Mouse (Mus musculus): Measurements from ENCODE around the gene Ist1. TPM values are rescaled to one million over a fixed set of nuclear protein-coding genes. Genes with fewer than 3 reads are reported as not detected.

Ist1 gene
- polyA plus RNA-seq, 1 experiment from 2014 or later, result 182 TPM

DNA sequence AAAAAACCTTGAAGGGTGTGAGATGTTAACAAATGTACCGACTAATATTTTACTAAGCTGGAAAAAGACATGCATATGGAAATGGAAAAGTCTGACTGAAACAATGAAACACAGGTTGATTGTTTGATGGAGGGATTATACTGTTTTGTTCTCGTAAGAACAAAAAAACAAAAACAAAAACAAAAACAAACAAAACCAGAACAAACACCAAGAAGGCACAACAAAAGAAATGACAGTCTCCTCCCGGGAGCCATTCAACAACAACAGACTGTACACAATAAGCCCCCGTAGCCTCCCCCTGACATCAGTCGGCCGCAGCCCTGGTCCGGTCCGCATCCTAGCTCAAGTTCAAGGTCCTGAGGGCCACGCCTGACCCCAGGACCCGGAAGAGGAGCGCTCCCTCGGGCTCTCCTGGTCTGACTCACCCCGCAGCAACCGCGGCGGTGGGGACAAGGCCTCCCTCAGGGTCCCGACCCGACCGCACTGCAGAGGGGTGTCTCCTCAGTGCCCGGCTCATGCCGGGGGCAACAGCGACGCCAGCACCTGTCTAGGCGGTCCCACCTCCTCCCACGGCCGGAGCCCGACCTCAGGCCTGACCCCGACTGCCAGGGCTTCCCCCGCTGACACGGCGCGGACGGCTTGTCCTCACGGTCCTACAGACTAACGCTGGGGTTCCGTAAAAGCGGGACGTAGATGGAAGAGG, 466 bp downstream of the Ist1 start:
- Histone ChIP-seq H3K27me3 (ENCODE audit: control insufficient read depth, insufficient read depth, low read length) (no peaks in the 10 kb centered on the region), H3K27ac (ENCODE audit: low read depth, low read length) (peak overlapping the region; percentile 40), H3K36me3 (ENCODE audit: control insufficient read depth, insufficient read depth, low read length) (no peaks in the 10 kb centered on the region), H3K9me3 (ENCODE audit: control insufficient read depth, low read length) (no peaks in the 10 kb centered on the region), H3K4me3 (ENCODE audit: low read depth, low read length) (peak overlapping the region; percentile 99), H3K9ac (ENCODE audit: low read length) (peak overlapping the region; percentile 95), H3K4me1 (ENCODE audit: control insufficient read depth, insufficient read depth, low read length) (peaks cover 17% of the 10 kb centered on the region), H3K4me2 (peak overlapping the region; percentile 85)
- under 1% methylated on average over 38 of the region's 38 CpGs for WGBS
- no peak for DNase-seq (ENCODE audit: low spot score, missing footprints)
- peak; percentile 78 for ATAC-seq (ENCODE audit: low FRiP score)

DNA sequence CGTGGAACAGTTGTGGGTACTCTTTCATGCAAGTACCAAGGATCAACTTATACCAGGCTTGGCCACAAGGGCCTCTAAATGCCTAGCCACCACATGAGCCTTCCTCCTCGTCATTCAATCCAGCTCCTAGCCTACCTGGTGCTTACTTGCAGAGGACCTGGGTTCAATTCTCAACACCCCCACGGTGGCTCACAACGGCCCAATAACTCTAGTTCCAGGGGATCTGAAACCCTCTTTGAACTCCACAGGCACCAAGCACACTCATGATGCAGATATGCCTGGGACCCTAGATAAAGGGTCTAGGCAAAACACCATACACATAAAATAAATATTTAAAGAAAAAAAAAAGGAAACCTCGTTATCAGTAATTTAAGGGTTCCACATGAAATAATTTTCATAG, 1.3 kb downstream of the Ist1 start:
- H3K36me3 ChIP-seq (ENCODE audit: control insufficient read depth, insufficient read depth, low read length), result no peaks in the 10 kb centered on the region
- no peak overlapping the region for H3K27ac ChIP-seq (ENCODE audit: low read depth, low read length)
- no peaks in the 10 kb centered on the region for H3K27me3 ChIP-seq (ENCODE audit: control insufficient read depth, insufficient read depth, low read length)
- 60% methylated on average over 5 of the region's 5 CpGs for WGBS
- ATAC-seq (ENCODE audit: low FRiP score) (no peak), DNase-seq (ENCODE audit: low spot score, missing footprints) (peak; percentile 86)
- no peaks in the 10 kb centered on the region for H3K9me3 ChIP-seq (ENCODE audit: control insufficient read depth, low read length)
- no peak overlapping the region for H3K9ac ChIP-seq (ENCODE audit: low read length)
- H3K4me2 ChIP-seq, result peak overlapping the region; percentile 85
- H3K4me3 ChIP-seq (ENCODE audit: low read depth, low read length), result peak overlapping the region; percentile 99
- H3K4me1 ChIP-seq (ENCODE audit: control insufficient read depth, insufficient read depth, low read length), result peaks cover 17% of the 10 kb centered on the region

- Histone ChIP-seq H3K27me3 (ENCODE audit: control insufficient read depth, insufficient read depth, low read length) (no peaks in the 10 kb centered on the region), H3K27ac (ENCODE audit: low read depth, low read length) (no peak overlapping the region), H3K4me2 (no peak overlapping the region), H3K4me3 (ENCODE audit: low read depth, low read length) (no peak overlapping the region), H3K9me3 (ENCODE audit: control insufficient read depth, low read length) (no peaks in the 10 kb centered on the region), H3K4me1 (ENCODE audit: control insufficient read depth, insufficient read depth, low read length) (peaks cover 13% of the 10 kb centered on the region), H3K36me3 (ENCODE audit: control insufficient read depth, insufficient read depth, low read length) (peaks cover 7% of the 10 kb centered on the region), H3K9ac (ENCODE audit: low read length) (no peak overlapping the region)
- DNase-seq (ENCODE audit: low spot score, missing footprints) (no peak), ATAC-seq (ENCODE audit: low FRiP score) (no peak)
- 92% methylated on average over 5 of the region's 5 CpGs for WGBS
Observed at GRCm38 (mm10) chr8:109687248-109687647, 5.8 kb downstream of the Ist1 start.

- Histone ChIP-seq H3K36me3 (ENCODE audit: control insufficient read depth, insufficient read depth, low read length) (peaks cover 27% of the 10 kb centered on the region), H3K4me1 (ENCODE audit: control insufficient read depth, insufficient read depth, low read length) (no peaks in the 10 kb centered on the region), H3K27ac (ENCODE audit: low read depth, low read length) (no peak overlapping the region), H3K27me3 (ENCODE audit: control insufficient read depth, insufficient read depth, low read length) (no peaks in the 10 kb centered on the region), H3K9ac (ENCODE audit: low read length) (no peak overlapping the region), H3K9me3 (ENCODE audit: control insufficient read depth, low read length) (no peaks in the 10 kb centered on the region), H3K4me2 (no peak overlapping the region), H3K4me3 (ENCODE audit: low read depth, low read length) (no peak overlapping the region)
- no peak for ATAC-seq (ENCODE audit: low FRiP score)
- DNase-seq (ENCODE audit: low spot score, missing footprints), result no peak
- 92% methylated on average over 5 of the region's 5 CpGs for whole genome bisulfite sequencing
Observed at GRCm38 (mm10) chr8:109682120-109682519, 10.9 kb downstream of the Ist1 start.

- DNase-seq (ENCODE audit: low spot score, missing footprints), result no peak
- WGBS, result 88% methylated on average over 3 of the region's 3 CpGs
- H3K4me3 ChIP-seq (ENCODE audit: low read depth, low read length), result no peak overlapping the region
- no peak overlapping the region for H3K4me2 ChIP-seq
- no peaks in the 10 kb centered on the region for H3K4me1 ChIP-seq (ENCODE audit: control insufficient read depth, insufficient read depth, low read length)
- ATAC-seq (ENCODE audit: low FRiP score), result no peak
- H3K9ac ChIP-seq (ENCODE audit: low read length), result no peak overlapping the region
- no peak overlapping the region for H3K27ac ChIP-seq (ENCODE audit: low read depth, low read length)
- H3K27me3 ChIP-seq (ENCODE audit: control insufficient read depth, insufficient read depth, low read length), result no peaks in the 10 kb centered on the region
- H3K9me3 ChIP-seq (ENCODE audit: control insufficient read depth, low read length), result no peaks in the 10 kb centered on the region
- H3K36me3 ChIP-seq (ENCODE audit: control insufficient read depth, insufficient read depth, low read length), result peaks cover 29% of the 10 kb centered on the region
Observed at GRCm38 (mm10) chr8:109681535-109681934, 11.5 kb downstream of the Ist1 start.

- Histone ChIP-seq H3K27ac (ENCODE audit: low read depth, low read length) (no peak overlapping the region), H3K4me3 (ENCODE audit: low read depth, low read length) (no peak overlapping the region), H3K9ac (ENCODE audit: low read length) (no peak overlapping the region), H3K9me3 (ENCODE audit: control insufficient read depth, low read length) (no peaks in the 10 kb centered on the region), H3K4me2 (no peak overlapping the region), H3K27me3 (ENCODE audit: control insufficient read depth, insufficient read depth, low read length) (no peaks in the 10 kb centered on the region), H3K4me1 (ENCODE audit: control insufficient read depth, insufficient read depth, low read length) (no peaks in the 10 kb centered on the region), H3K36me3 (ENCODE audit: control insufficient read depth, insufficient read depth, low read length) (peaks cover 43% of the 10 kb centered on the region)
- WGBS, result 94% methylated on average over 9 of the region's 9 CpGs
- no peak for DNase-seq (ENCODE audit: low spot score, missing footprints)
- ATAC-seq (ENCODE audit: low FRiP score), result no peak
Observed at GRCm38 (mm10) chr8:109675896-109676643, 17.0 kb downstream of the Ist1 start.

- H3K27ac ChIP-seq (ENCODE audit: low read depth, low read length), result no peak overlapping the region
- 92% methylated on average over 2 of the region's 2 CpGs for WGBS
- no peaks in the 10 kb centered on the region for H3K9me3 ChIP-seq (ENCODE audit: control insufficient read depth, low read length)
- DNase-seq (ENCODE audit: low spot score, missing footprints) (no peak), ATAC-seq (ENCODE audit: low FRiP score) (no peak)
- no peak overlapping the region for H3K4me2 ChIP-seq
- H3K27me3 ChIP-seq (ENCODE audit: control insufficient read depth, insufficient read depth, low read length), result no peaks in the 10 kb centered on the region
- no peak overlapping the region for H3K4me3 ChIP-seq (ENCODE audit: low read depth, low read length)
- H3K4me1 ChIP-seq (ENCODE audit: control insufficient read depth, insufficient read depth, low read length), result no peaks in the 10 kb centered on the region
- H3K9ac ChIP-seq (ENCODE audit: low read length), result no peak overlapping the region
- peaks cover 44% of the 10 kb centered on the region for H3K36me3 ChIP-seq (ENCODE audit: control insufficient read depth, insufficient read depth, low read length)
Observed at GRCm38 (mm10) chr8:109673596-109673995, 19.5 kb downstream of the Ist1 start.

GRCm38 (mm10) chr8:109672656-109673055, 20.4 kb downstream of the Ist1 start:
- no peak overlapping the region for H3K9ac ChIP-seq (ENCODE audit: low read length)
- WGBS, result 93% methylated on average over 5 of the region's 5 CpGs
- no peak for ATAC-seq (ENCODE audit: low FRiP score)

DNA sequence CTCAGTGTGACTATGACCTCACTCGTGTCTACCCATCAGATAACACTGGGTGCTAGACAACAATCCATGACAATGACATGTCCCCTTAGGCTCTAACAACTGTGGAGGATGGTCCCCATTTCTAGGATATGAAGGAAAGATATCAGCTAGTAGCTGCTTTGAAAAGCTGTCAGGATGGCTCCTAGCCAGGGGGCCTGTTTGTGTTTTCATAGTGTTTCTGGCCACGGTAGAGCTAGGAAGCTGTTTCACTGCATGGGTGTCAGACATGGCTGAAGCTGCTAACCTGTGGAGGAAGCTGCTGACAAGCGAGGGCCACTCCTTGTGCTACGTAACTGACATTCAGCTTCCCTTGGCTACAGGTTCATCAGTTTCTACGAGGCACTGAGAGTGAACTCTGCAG, 26.4 kb downstream of the Ist1 start:
- Histone ChIP-seq H3K27ac (ENCODE audit: low read depth, low read length) (no peak overlapping the region), H3K4me1 (ENCODE audit: control insufficient read depth, insufficient read depth, low read length) (no peaks in the 10 kb centered on the region), H3K27me3 (ENCODE audit: control insufficient read depth, insufficient read depth, low read length) (no peaks in the 10 kb centered on the region), H3K4me3 (ENCODE audit: low read depth, low read length) (no peak overlapping the region), H3K4me2 (no peak overlapping the region), H3K9ac (ENCODE audit: low read length) (no peak overlapping the region), H3K9me3 (ENCODE audit: control insufficient read depth, low read length) (no peaks in the 10 kb centered on the region), H3K36me3 (ENCODE audit: control insufficient read depth, insufficient read depth, low read length) (peaks cover 4% of the 10 kb centered on the region)
- 89% methylated on average over 5 of the region's 5 CpGs for WGBS
- DNase-seq (ENCODE audit: low spot score, missing footprints), result no peak
- ATAC-seq (ENCODE audit: low FRiP score), result no peak

More at GRCm38 (mm10) chr8:109672656-109673055, 20.4 kb downstream of the Ist1 start:
- no peak for DNase-seq (ENCODE audit: low spot score, missing footprints)
- no peaks in the 10 kb centered on the region for H3K27me3 ChIP-seq (ENCODE audit: control insufficient read depth, insufficient read depth, low read length)
- peaks cover 38% of the 10 kb centered on the region for H3K36me3 ChIP-seq (ENCODE audit: control insufficient read depth, insufficient read depth, low read length)
- H3K4me2 ChIP-seq, result no peak overlapping the region
- H3K27ac ChIP-seq (ENCODE audit: low read depth, low read length), result no peak overlapping the region
- H3K9me3 ChIP-seq (ENCODE audit: control insufficient read depth, low read length), result no peaks in the 10 kb centered on the region
- H3K4me3 ChIP-seq (ENCODE audit: low read depth, low read length), result no peak overlapping the region
- no peaks in the 10 kb centered on the region for H3K4me1 ChIP-seq (ENCODE audit: control insufficient read depth, insufficient read depth, low read length)

Data from midbrain, embryonic 11.5 days (tissue).